Mouse (Mus musculus) CD4-positive, CD25-positive, alpha-beta regulatory T cell (primary cell): ENCODE results near the gene Osr1. TPM values are rescaled to one million over a fixed set of nuclear protein-coding genes. Genes with fewer than 3 reads are reported as not detected.

ENCODE experiments used
- polyA plus RNA-seq: library from polyadenylated mRNA; unstranded; fragments of 100-300 nt; shearing (Covaris generic); gene quantifications from one replicate; pipeline ENCODE4 v1.2.1, GENCODE M21; 2017

Osr1 gene
- not detected for polyA plus RNA-seq

DNA sequence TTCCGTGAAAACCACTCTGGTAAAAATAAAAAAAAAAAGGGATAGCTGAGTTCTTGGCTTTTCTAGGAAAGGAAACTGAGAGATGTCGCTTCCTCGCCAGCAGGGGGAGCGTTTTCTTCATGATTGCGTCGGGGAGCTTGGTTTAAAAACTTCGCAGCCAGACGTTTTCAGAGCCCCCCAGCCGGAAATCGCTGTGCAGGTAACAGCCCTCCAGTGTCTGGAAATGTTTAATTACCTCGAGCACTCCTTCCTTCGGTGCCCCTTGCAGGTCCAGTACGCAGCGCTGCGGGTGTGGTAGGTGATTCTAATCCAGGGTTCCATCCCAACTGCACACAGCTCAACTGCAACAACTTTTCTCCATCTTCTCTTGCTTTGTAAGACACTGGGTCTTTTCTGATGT is at the start of gene Osr1:
Osr1 (plus strand) TSS at position 146 of the 400 bp plus-strand sequence.

